Mouse (Mus musculus) ZHBTc4 (cell line): ENCODE measurements around the gene Gm21992.

Experiments used
- DNase-seq: peaks from one replicate; pipeline ENCODE4 v3.0.0-alpha.2; 2011; ENCODE audit warnings: low read depth, low spot score

Gm21992 gene

DNA sequence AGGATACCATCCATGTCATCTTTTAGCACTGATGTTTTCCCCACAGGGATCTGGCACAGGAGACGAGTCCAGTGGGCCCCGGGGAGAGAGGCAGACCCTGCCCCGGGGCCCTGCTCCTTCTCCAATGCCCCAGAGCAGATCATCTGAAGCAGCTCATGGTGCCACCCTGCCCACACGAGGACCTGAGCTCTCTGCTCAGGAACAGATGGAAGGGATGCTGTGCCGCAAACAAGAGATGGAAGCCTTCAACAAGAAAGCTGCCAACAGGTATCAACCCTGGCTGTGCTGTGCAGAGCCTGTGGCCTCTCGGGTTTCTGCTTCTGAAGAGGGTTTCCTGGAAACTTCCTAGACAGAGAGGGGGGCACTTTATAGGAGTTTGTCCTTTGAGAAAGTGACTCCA, 61.4 kb downstream of the Gm21992 start:
- no peak for DNase-seq

DNA sequence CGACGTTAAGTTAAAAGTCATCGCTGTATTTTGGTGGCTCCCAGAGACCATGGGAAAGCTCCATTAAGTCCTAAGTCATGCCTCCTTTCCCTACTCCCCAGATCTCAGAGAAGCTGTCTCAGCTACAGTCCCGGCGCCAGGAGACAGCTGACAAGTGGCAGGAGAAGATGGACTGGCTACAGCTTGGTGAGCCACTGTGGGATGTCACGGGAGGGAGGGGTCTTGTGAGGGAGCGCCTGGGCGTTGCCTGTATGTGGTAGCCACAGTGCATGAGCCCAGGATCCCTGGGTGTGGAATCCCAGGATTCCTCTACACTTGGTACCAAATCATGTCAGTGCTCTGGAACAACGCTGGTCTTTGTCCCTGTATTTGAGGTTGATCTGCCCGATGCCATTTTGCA, 62.9 kb downstream of the Gm21992 start:
- peak; percentile 44 for DNase-seq

DNA sequence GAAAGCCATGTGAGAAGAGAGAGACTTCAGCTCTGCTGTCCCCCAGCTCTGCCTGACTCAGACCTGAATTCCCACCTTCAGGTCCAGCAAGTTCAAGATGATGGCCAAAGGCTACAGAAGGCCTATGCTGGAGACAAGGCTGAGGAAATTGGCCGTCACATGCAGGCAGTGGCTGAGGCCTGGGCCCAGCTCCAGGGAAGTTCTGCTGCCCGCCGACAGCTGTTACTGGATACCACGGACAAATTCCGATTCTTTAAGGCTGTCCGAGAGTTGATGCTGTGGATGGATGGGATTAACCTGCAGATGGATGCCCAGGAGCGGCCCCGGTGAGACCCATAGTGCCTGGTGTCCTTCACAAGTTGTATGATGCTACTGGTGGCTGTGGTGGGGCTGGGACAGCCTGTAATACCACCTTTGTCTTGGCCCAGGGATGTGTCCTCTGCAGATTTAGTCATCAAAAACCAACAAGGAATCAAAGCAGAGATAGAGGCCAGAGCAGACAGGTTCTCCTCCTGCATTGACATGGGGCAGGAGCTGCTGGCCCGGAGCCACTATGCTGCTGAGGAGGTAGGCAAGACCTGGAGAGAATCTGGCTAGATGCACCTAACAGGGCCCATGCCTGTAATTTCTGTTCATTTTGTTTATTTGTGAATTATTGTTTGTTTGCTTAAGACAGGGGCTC, 63.6 kb downstream of the Gm21992 start:
- DNase-seq: no peak

- DNase-seq: no peak
Measured at GRCm38 (mm10) chr19:4746611-4747010, 64.8 kb downstream of the Gm21992 start.

DNA sequence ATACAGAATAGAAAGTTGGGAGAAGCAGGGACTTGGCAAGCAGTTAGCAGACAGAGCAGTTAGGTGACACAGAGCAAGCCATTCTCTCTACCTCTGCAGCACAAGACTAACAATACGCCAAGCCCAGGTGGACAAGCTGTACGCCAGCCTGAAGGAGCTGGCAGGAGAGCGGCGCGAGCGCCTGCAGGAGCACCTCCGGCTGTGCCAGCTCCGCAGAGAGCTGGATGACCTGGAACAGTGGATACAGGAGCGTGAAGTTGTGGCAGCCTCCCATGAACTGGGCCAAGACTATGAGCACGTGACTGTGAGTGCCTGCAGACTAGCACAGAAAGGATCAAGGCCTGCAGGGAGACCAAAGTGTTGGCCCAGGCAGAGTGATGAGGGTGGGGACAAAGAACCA, 65.7 kb downstream of the Gm21992 start:
- DNase-seq: no peak

- no peak for DNase-seq
Measured at GRCm38 (mm10) chr19:4745057-4745456, 66.4 kb downstream of the Gm21992 start.

DNA sequence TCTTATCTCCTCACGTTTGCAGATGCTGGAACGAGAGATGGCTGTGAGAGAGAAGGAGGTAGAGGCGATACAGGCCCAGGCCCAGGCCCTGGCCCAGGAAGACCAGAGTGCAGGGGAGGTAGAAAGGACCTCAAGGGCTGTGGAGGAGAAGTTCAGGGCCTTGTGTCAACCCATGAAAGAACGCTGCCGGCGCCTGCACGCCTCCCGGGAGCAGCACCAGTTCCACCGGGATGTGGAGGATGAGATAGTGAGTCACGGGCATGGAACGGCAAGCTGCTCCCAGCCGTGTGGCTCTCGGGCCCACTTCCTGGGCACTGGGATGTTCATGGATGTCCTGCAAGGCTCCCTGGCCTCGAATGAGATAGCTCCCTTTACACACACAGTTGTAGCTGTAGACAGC, 67.4 kb downstream of the Gm21992 start:
- DNase-seq: no peak

DNA sequence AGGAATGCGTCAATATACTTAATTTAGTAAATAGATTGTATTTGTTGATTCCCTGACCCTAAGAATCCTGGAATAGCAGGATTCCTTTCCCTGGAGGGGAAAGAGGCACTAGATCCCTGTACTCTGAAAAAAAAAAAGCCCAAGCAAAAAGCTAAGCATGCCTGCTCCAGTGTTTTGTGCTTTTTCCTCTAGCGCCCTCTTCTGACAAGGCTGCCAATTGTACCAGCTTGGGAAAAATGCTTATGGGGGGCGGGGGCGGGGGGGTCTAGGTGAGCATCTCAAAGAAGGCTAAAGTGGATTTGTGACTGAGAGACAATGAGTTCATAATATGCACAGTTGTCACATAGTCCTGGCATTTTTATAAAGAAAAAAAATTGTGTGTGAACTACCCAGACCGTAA, 67.9 kb downstream of the Gm21992 start:
- peak; percentile 69 for DNase-seq

- DNase-seq: no peak
Measured at GRCm38 (mm10) chr19:4742229-4742628, 69.2 kb downstream of the Gm21992 start.

DNA sequence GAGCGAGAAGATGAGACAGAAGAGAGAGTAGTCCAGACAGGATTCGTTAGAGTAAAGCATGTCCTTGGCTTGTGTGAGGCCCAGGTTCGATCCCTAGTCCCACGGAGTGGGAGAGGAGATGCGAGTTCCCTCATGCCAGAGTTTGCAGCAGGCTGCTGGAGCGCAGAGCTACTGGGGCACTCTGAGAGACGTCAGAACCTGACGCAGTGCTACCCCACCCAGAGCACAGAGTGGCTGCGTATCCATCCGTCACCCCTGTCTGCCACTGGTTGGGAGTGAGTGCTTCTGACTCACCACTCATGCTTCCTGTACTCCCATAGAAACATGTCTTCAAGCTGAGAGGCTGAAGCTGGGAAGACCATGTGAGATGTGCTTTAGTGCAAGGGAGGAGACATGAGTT, 69.9 kb downstream of the Gm21992 start:
- DNase-seq: no peak

GRCm38 (mm10) chr19:4739762-4740161, 71.7 kb downstream of the Gm21992 start:
- DNase-seq: no peak

- DNase-seq: no peak
Measured at GRCm38 (mm10) chr19:4739053-4739452, 72.4 kb downstream of the Gm21992 start.

- no peak for DNase-seq
Measured at GRCm38 (mm10) chr19:4737866-4738265, 73.5 kb downstream of the Gm21992 start.

GRCm38 (mm10) chr19:4733052-4733451, 78.4 kb downstream of the Gm21992 start:
- DNase-seq: no peak

- DNase-seq: no peak
Measured at GRCm38 (mm10) chr19:4729186-4729585, 82.2 kb downstream of the Gm21992 start.

DNA sequence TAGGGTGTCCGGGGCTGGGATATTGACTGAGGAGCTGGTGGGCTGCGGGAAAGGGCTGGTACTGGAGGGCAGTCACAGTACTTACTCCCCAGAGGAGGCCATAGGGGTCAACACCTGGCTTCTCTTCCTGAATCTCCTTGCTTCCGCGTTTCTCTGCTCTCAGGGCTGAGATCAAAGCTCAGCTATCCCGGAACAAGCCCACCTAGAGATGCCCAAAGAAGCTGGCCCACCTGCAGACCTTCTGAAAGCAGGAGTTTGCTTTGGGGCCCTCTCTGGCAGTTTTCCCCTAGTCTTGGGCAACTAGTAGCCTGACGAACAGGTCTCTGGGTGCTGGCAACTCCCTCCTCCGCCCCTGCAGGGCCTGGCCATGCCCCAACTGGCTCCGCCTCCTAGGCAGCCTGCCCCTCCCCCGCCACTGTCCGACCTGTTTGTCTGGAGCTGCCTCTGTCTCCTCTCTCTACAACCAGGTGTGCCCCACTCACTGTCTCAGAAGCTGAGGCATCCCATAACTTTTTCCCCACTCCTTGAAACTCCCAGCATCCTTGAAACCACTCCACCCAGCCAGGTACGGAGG, 90.7 kb downstream of the Gm21992 start:
- peak; percentile 53 for DNase-seq

DNA sequence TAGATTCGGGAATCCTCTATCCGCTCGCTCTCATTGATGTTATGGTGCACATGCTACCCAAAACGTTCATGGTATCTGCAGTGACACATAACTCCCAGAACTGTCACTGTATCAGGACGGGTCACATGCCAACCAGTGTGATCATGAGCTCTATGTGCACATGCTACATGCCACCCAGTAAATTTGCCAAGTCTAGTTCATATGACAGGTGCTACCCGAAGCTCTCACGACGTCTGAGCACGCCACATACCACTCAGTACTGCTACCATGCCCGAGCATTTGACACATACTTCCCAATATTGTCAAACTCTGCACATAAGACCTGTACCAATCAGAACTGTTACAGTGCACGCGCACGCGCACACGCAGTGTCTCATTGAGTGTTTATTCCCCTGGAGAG, 91.3 kb downstream of the Gm21992 start:
- DNase-seq: no peak

DNA sequence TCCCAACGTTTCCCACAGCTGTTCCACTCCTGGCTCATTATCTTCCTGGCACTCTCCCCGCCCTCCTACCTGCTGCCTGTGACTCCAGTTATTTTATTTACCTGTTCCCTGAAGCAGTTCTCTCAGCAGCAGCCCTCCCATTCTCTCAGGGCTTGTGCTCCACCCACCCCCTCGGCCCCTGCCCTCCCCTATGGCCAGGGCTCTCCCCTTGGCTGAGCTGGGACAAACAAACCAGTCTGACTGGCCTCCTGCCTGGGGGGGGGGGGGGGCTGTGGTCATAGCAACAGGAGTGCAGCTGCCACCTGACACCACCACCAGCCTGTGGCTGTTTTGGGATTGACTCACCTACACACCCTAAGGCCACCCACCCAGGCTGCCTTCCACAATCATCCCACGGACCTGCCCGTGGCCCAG, 92.1 kb downstream of the Gm21992 start:
- DNase-seq: peak; percentile 46

DNA sequence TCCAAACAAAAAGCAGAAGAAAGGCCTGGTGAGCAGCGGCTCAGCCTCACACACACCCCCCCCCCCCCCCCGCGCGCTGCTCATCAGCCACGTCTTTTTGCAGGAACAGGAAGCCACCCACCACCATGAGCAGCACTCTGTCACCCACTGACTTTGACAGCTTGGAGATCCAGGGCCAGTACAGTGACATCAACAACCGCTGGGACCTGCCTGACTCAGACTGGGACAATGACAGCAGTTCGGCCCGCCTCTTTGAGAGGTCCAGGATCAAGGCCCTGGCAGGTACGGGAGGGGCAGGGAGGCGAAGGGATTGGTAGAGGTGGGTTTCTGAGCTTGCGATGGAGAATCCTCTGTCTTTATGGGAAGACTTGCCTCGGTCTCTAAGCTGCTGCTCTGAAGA, 92.7 kb downstream of the Gm21992 start:
- no peak for DNase-seq

- no peak for DNase-seq
Measured at GRCm38 (mm10) chr19:4717281-4717680, 94.1 kb downstream of the Gm21992 start.

- no peak for DNase-seq
Measured at GRCm38 (mm10) chr19:4716756-4717155, 94.7 kb downstream of the Gm21992 start.

DNA sequence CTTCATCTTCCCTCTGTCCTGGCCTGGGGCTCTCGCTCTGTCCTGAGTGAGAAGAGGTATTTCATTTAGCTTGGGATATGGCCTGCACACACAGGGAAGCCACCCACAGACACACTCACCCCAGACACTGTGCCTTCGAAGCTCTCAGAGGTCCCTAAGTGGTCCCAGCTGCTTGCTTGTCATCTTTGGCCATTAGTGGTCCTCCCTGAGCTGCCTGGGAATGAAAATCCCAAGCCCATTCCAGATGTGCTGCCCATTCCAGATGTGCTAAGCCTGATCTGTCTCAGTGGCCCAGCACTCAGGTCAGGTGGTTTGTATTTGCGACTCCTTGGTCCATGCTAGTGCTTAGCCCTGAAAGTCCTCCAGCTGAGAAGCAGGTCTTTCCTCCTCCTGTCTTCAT, 97.5 kb downstream of the Gm21992 start:
- no peak for DNase-seq

GRCm38 (mm10) chr19:4712781-4713526, 98.5 kb downstream of the Gm21992 start:
- peak; percentile 17 for DNase-seq
